Mouse (Mus musculus): ENCODE measurements at regions not wholly inside any gene's neighbourhood (a gene's known extent, or its start where the extent isn't known, plus 50 kb on each side); places are given as distances from the start of the nearest gene placed in this dataset.
"Not testable (repeated sequence)": the region's sequence is repeated elsewhere in the genome, so short reads cannot be mapped to it uniquely, and the experiment has no call there.

DNA sequence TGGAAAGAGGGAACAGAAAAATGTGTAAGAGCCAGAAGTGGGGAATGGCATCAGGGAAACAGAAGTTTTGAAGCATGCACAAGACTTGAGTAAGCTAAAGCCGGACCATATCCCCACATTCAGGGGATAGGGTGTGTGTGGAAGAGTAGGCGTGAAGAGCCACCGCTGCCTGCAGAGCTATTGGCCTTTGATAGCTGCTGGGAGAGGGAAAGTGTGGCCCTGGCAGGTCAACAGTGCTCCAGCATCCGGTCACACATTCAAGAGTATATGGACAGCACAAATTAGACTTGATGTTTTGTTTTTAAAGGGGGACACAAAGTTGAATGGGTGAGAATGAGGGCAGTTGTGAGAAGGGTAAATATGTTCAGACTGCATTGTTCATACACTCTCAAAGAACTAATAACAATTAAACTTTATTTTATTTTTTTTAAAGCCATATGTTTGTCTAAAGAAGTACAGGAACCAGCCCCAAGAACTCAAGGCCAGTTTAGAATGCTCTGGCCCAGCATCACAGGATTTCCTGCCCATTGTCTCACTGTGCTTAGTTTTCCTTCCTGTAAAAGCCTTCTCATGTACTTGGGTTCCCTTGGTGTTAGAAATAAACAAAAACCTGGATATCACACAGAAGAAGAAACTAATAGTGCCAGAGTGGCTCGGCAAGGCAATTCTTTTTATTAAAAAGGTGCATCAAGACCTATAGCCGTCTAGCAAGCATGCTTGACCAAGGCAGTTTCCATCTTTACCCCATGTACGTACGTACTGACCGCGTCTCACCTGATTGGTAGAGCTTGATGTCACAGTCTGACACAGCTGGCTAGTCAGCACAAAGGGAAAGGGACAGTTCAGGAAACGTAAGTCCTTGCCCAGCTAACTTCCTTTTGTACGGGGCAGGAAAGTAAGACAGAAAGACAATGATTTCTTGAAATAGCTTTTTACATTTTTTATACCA, 144.6 kb upstream of the Rbbp6 start:
- Histone ChIP-seq H3K4me1 (replicated peaks) (no peaks in the 10 kb centered on the region), H3K4me3 (replicated peaks) (no peak overlapping the region), H3K36me3 (replicated peaks) (no peaks in the 10 kb centered on the region), H3K4me2 (no peak overlapping the region), H3K9me3 (replicated peaks) (no peaks in the 10 kb centered on the region), H3K27me3 (no peaks in the 10 kb centered on the region), H3K27ac (replicated peaks) (no peak overlapping the region; the same call in 1 of the 2 replicates), H3K9ac (no peak overlapping the region)
- ATAC-seq (ENCODE audit: insufficient read depth): peak; percentile 51; the same call in 1 of the 2 replicates
- WGBS (ENCODE audit: insufficient replicate concordance): 37% methylated on average over 12 of the region's 12 CpGs

DNA sequence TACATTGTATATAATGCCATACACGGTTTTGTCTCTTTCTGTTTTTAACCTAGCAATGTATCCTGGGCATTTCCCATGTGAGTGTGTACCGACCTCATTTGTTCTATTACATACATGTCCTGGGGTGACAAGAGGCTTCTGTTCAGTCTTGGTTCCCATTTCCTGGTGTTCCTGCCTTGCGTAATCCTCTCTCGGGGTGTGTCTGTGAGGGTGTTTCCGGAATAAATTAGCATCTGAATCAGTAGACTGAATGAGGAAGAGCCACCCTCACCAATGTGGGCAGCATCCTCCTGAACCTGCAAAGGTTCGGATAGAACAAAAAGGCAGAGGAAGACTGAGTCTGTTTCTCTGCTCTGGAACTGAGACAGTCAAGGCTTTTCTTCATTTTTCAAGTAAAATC, 142.1 kb upstream of the Rbbp6 start:
- H3K9me3 ChIP-seq (replicated peaks): no peaks in the 10 kb centered on the region
- no peak overlapping the region for H3K4me3 ChIP-seq (replicated peaks)
- no peaks in the 10 kb centered on the region for H3K27me3 ChIP-seq
- H3K4me1 ChIP-seq (replicated peaks): no peaks in the 10 kb centered on the region
- H3K9ac ChIP-seq: no peak overlapping the region
- ATAC-seq (ENCODE audit: insufficient read depth): no peak
- no peaks in the 10 kb centered on the region for H3K36me3 ChIP-seq (replicated peaks)
- WGBS (ENCODE audit: insufficient replicate concordance): 26% methylated on average over 6 of the region's 6 CpGs
- no peak overlapping the region for H3K4me2 ChIP-seq
- H3K27ac ChIP-seq (replicated peaks): no peak overlapping the region

DNA sequence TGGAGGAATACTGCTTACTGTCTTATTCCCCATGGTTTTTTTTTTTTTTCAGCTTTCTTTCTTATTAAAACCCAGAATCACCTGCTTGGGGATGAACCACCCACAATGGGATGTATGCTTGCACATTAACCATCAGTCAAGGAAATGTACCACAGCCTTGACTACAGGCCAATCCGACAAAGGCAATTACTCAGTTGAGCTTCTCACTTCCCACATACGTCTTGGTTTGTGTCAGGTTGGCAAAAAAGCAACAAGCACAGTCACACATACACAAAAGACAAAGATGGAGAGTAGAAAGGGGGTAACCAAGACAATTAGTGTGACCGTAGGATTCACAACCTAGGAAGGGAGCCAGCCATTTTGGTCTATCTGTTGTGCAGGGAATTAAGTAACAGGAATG, 126.4 kb upstream of the Rbbp6 start:
- no peak overlapping the region for H3K4me2 ChIP-seq
- no peaks in the 10 kb centered on the region for H3K4me1 ChIP-seq (replicated peaks)
- H3K27ac ChIP-seq (replicated peaks): no peak overlapping the region

DNA sequence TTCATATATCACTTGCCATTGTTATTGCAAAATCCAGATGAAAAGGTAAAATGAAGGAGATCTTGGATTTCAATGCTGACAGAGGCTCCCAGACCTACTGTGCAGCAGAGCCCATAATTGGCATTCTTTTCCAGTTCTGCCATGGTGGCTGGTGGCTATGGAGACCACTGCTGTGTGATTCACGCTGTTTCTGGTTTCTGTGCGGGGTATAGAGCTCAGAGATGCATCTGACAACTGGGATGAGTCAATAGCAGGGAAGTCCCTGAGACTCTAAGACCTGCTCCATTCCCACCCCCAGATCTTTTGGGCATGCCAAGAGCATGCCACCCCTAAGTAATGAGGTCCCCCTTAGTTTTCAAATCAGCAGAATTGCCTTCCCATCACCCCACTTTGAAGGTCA, 120.7 kb upstream of the Rbbp6 start:
- H3K36me3 ChIP-seq (replicated peaks): no peaks in the 10 kb centered on the region
- no peaks in the 10 kb centered on the region for H3K4me1 ChIP-seq (replicated peaks)
- no peak for ATAC-seq (ENCODE audit: insufficient read depth)
- H3K9me3 ChIP-seq (replicated peaks): no peaks in the 10 kb centered on the region
- H3K4me3 ChIP-seq (replicated peaks): no peak overlapping the region
- no peaks in the 10 kb centered on the region for H3K27me3 ChIP-seq
- WGBS (ENCODE audit: insufficient replicate concordance): 42% methylated on average over 2 of the region's 2 CpGs
- H3K4me2 ChIP-seq: no peak overlapping the region
- H3K27ac ChIP-seq (replicated peaks): no peak overlapping the region
- no peak overlapping the region for H3K9ac ChIP-seq

More for the DNA sequence above, 126.4 kb upstream of the Rbbp6 start:
- 65% methylated on average over 3 of the region's 3 CpGs for WGBS (ENCODE audit: insufficient replicate concordance)
- Histone ChIP-seq H3K9me3 (replicated peaks) (no peaks in the 10 kb centered on the region), H3K36me3 (replicated peaks) (no peaks in the 10 kb centered on the region), H3K4me3 (replicated peaks) (no peak overlapping the region), H3K27me3 (no peaks in the 10 kb centered on the region), H3K9ac (no peak overlapping the region)
- ATAC-seq (ENCODE audit: insufficient read depth): no peak

DNA sequence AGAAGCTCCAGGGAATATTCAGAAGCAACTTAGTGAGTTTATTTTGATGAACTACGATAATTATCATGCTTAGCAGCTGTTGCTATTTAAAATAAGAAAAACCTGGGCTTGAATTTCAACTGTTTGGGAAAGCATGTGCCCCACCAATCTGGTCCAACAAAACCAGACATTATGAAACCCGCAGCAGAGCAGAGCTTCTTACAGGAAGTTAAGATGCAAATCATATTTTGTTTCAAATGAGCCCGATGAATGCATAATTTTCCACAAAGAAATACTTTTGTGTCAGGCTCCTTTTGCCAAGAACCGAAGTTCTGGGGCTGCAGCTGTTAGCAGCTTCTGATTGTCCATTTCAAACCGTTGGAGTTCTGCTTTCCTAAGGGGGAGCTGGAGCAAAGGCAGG, 118.1 kb upstream of the Rbbp6 start:
- Histone ChIP-seq H3K4me2 (no peak overlapping the region), H3K9me3 (replicated peaks) (no peaks in the 10 kb centered on the region), H3K4me3 (replicated peaks) (no peak overlapping the region), H3K27me3 (no peaks in the 10 kb centered on the region), H3K9ac (no peak overlapping the region), H3K27ac (replicated peaks) (no peak overlapping the region), H3K4me1 (replicated peaks) (no peaks in the 10 kb centered on the region), H3K36me3 (replicated peaks) (no peaks in the 10 kb centered on the region)
- 47% methylated on average over 5 of the region's 5 CpGs for WGBS (ENCODE audit: insufficient replicate concordance)
- no peak for ATAC-seq (ENCODE audit: insufficient read depth)

DNA sequence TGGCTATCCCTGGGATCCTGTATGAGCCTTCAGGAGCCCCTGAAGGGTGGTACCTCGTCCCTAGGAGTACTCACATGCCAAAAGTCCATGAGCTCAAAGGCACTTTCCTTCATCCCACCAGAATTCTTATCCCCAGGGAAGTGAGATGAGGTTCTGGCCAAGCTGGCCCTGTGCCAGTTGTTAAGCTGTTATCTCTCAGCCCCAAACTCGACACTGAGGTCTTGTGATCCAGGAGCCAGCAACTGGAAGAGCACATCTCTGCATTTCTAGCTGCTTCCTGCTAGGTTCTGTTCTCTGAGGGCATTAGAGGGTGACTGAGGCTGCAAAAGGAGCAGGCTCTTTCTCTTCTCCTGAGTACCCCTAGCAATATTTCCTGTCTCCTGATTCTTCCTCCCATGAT, 92.1 kb upstream of the Rbbp6 start:
- no peak for ATAC-seq (ENCODE audit: insufficient read depth)
- no peak overlapping the region for H3K4me3 ChIP-seq (replicated peaks)
- 11% methylated on average over 2 of the region's 2 CpGs for WGBS (ENCODE audit: insufficient replicate concordance)
- H3K9ac ChIP-seq: no peak overlapping the region
- no peaks in the 10 kb centered on the region for H3K9me3 ChIP-seq (replicated peaks)
- no peaks in the 10 kb centered on the region for H3K36me3 ChIP-seq (replicated peaks)
- no peaks in the 10 kb centered on the region for H3K4me1 ChIP-seq (replicated peaks)
- H3K27ac ChIP-seq (replicated peaks): no peak overlapping the region
- no peak overlapping the region for H3K4me2 ChIP-seq
- H3K27me3 ChIP-seq: no peaks in the 10 kb centered on the region

DNA sequence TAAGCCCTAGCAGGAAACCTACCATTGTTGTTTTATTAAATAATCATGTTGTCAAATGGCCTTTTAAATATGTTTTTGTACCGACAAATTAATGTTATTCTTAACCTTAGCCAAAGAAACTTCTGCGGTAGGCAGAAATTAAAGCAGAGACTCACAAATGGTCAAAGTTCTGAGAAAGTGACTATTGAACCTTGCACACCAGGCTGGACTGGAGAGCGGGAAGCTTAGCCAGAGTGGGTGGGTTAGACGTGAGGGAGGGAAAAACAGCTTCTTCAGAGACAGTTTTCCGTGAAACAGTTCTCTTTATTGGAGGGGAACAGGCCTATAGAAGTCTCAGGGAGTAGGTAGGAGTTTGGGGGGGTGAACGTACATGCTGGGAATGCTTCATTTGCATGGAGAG, 89.2 kb upstream of the Rbbp6 start:
- Histone ChIP-seq H3K27me3 (no peaks in the 10 kb centered on the region), H3K4me3 (replicated peaks) (no peak overlapping the region), H3K36me3 (replicated peaks) (no peaks in the 10 kb centered on the region), H3K27ac (replicated peaks) (no peak overlapping the region), H3K4me2 (no peak overlapping the region), H3K9ac (no peak overlapping the region), H3K4me1 (replicated peaks) (no peaks in the 10 kb centered on the region), H3K9me3 (replicated peaks) (0 out of 2 replicates have a peak, but pooled peaks cover 3% of the 10 kb centered on the region)
- ATAC-seq (ENCODE audit: insufficient read depth): no peak
- WGBS (ENCODE audit: insufficient replicate concordance): 62% methylated on average over 6 of the region's 6 CpGs

DNA sequence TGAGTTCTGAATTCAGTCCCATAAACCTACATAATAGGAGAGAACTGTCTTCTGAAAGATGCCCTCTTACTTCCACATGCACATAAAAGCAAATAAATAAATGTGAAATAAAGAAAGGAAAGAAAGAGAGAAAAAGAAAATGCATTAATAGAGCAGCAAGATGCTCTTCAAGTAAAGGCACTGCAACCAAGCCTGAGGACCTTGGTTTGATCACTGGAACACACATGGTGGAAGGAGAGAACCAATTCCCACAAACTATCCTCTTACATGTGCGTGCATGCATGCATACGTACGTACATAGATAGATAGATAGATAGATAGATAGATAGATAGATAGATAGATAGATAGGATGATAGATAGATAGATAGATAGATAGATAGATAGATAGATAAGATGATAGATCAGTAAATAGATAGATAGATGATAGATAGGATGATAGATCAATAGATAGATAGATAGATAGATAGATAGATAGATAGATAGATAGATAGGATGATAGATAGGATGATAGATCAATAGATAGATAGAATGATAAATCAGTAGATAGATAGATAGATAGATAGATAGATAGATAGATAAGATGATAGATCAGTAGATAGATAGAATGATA, 83.5 kb upstream of the Rbbp6 start:
- ATAC-seq (ENCODE audit: insufficient read depth); H3K4me2 ChIP-seq; H3K4me1 ChIP-seq (replicated peaks); H3K27me3 ChIP-seq; H3K9me3 ChIP-seq (replicated peaks); H3K36me3 ChIP-seq (replicated peaks); H3K9ac ChIP-seq; H3K27ac ChIP-seq (replicated peaks); H3K4me3 ChIP-seq (replicated peaks): not testable (repeated sequence)
- WGBS (ENCODE audit: insufficient replicate concordance): 78% methylated on average over 3 of the region's 3 CpGs

DNA sequence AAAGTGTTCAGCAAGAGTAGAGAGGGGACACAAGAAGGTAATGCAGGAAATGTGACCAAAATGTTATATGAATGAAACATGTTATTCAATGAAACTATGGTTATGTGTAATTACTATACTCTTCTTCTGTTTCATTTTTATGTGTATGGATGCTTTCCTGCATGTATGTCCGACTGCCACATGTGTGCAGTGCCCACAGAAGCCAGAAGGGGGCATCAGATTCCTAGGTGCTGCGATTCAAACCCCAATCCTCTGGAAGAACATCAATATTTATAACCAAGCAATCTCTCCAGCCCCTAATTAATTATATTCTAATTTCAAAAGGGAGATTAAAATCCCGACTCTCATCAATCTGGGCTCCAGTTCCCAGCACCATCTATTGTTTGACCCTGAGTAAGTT, 78.7 kb upstream of the Rbbp6 start:
- ATAC-seq (ENCODE audit: insufficient read depth): no peak
- Histone ChIP-seq H3K4me1 (replicated peaks) (no peaks in the 10 kb centered on the region), H3K36me3 (replicated peaks) (no peaks in the 10 kb centered on the region), H3K27ac (replicated peaks) (no peak overlapping the region), H3K9ac (no peak overlapping the region), H3K27me3 (no peaks in the 10 kb centered on the region), H3K9me3 (replicated peaks) (peaks cover 5% of the 10 kb centered on the region; the same call in 1 of the 2 replicates), H3K4me2 (no peak overlapping the region), H3K4me3 (replicated peaks) (no peak overlapping the region)
- 62% methylated on average over 3 of the region's 3 CpGs for WGBS (ENCODE audit: insufficient replicate concordance)

DNA sequence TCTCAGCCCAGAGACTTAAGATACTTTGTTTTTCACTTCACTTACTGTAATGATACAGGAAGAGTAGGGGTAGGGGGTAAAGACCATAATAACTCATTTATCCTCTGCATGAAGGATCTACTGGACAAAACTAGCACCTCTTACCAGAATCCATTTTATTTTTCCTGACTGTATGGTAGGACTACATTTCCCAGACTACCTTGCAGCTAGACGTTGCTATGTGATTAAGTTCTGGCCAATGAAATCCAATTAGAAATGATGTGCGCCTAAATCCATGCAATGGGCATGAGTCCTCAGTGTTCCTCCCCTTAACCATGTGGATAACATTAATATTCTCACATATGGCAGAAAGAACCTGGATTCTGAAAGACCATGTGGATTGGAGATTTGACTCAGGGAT, 68.3 kb upstream of the Rbbp6 start:
- Histone ChIP-seq H3K36me3 (replicated peaks) (no peaks in the 10 kb centered on the region), H3K4me3 (replicated peaks) (no peak overlapping the region), H3K9me3 (replicated peaks) (no peaks in the 10 kb centered on the region), H3K4me2 (no peak overlapping the region), H3K27ac (replicated peaks) (no peak overlapping the region), H3K9ac (no peak overlapping the region), H3K27me3 (no peaks in the 10 kb centered on the region), H3K4me1 (replicated peaks) (no peaks in the 10 kb centered on the region)
- WGBS (ENCODE audit: insufficient replicate concordance): 56% methylated on average over 2 of the region's 2 CpGs
- ATAC-seq (ENCODE audit: insufficient read depth): no peak

DNA sequence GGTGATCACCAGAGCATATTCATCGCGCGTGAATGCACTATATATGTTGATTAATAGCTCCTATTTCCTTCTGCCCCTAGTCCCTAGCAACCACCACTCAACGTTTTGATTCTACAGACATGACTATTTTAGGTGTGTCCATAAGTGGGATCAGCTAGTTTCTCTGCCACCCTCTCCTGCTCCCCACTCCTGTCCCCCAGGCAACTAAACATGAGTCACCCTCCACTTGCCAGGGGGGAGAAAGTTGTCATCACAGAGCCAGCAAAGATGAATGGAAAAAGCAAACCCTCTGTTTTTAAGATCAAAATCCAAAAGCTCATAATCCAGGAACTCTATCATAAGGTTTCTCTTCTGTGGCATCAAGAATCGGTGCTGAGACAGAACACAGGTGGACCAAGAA, 59.4 kb upstream of the Rbbp6 start:
- Histone ChIP-seq H3K9ac (no peak overlapping the region), H3K9me3 (replicated peaks) (no peaks in the 10 kb centered on the region), H3K36me3 (replicated peaks) (no peaks in the 10 kb centered on the region), H3K4me1 (replicated peaks) (no peaks in the 10 kb centered on the region), H3K27me3 (no peaks in the 10 kb centered on the region), H3K4me3 (replicated peaks) (no peak overlapping the region), H3K4me2 (no peak overlapping the region), H3K27ac (replicated peaks) (no peak overlapping the region)
- ATAC-seq (ENCODE audit: insufficient read depth): no peak
- WGBS (ENCODE audit: insufficient replicate concordance): 64% methylated on average over 5 of the region's 5 CpGs
